Mouse (Mus musculus): ENCODE measurements around the gene Ldlrad3. TPM values are rescaled to one million over a fixed set of nuclear protein-coding genes. Genes with fewer than 3 reads are reported as not detected.

The Ldlrad3 gene
- polyA plus RNA-seq, 2 experiments, result 45.1 to 49.7 TPM

- Histone ChIP-seq H3K27ac (replicated peaks; ENCODE audit: low read depth, low read length) (no peak overlapping the region), H3K36me3 (ENCODE audit: control insufficient read depth, insufficient read depth, low read length) (no peaks in the 10 kb centered on the region), H3K4me3 (replicated peaks; ENCODE audit: low read length) (no peak overlapping the region), H3K9me3 (ENCODE audit: control insufficient read depth, low read length) (no peaks in the 10 kb centered on the region), H3K27me3 (ENCODE audit: control insufficient read depth, insufficient read depth, low read length) (no peaks in the 10 kb centered on the region), H3K9ac (ENCODE audit: low read depth, low read length, severe bottlenecking) (no peak overlapping the region), H3K4me1 (ENCODE audit: control insufficient read depth, insufficient read depth, low read length) (peaks cover 41% of the 10 kb centered on the region), H3K4me2 (replicated peaks; ENCODE audit: low read depth, low read length, severe bottlenecking) (no peak overlapping the region)
- 71% methylated on average over 4 of the region's 4 CpGs for WGBS
- ATAC-seq (ENCODE audit: low FRiP score, low read depth) (no peak), DNase-seq (ENCODE audit: low spot score) (no peak)
- TF ChIP-seq POLR2A (IDR thresholded peaks at IDR 0.05; ENCODE audit: borderline replicate concordance, extremely low read depth, insufficient read depth, insufficient read length), result no peak
Observed at GRCm38 (mm10) chr2:102125042-102125441, 61.1 kb downstream of the Ldlrad3 start.

- no peak for TF ChIP-seq POLR2A (IDR thresholded peaks at IDR 0.05; ENCODE audit: borderline replicate concordance, extremely low read depth, insufficient read depth, insufficient read length)
- Histone ChIP-seq H3K27me3 (ENCODE audit: control insufficient read depth, insufficient read depth, low read length) (no peaks in the 10 kb centered on the region), H3K9me3 (ENCODE audit: control insufficient read depth, low read length) (no peaks in the 10 kb centered on the region), H3K4me1 (ENCODE audit: control insufficient read depth, insufficient read depth, low read length) (peaks cover 30% of the 10 kb centered on the region), H3K4me2 (replicated peaks; ENCODE audit: low read depth, low read length, severe bottlenecking) (no peak overlapping the region), H3K36me3 (ENCODE audit: control insufficient read depth, insufficient read depth, low read length) (no peaks in the 10 kb centered on the region), H3K4me3 (replicated peaks; ENCODE audit: low read length) (no peak overlapping the region), H3K27ac (replicated peaks; ENCODE audit: low read depth, low read length) (no peak overlapping the region), H3K9ac (ENCODE audit: low read depth, low read length, severe bottlenecking) (no peak overlapping the region)
- DNase-seq (ENCODE audit: low spot score) (no peak), ATAC-seq (ENCODE audit: low FRiP score, low read depth) (no peak)
- 61% methylated on average over 1 of the region's 1 CpGs for WGBS
Observed at GRCm38 (mm10) chr2:102122146-102122515, 64.1 kb downstream of the Ldlrad3 start.

- no peak for TF ChIP-seq POLR2A (IDR thresholded peaks at IDR 0.05; ENCODE audit: borderline replicate concordance, extremely low read depth, insufficient read depth, insufficient read length)
- ATAC-seq (ENCODE audit: low FRiP score, low read depth), result no peak
- no peak overlapping the region for H3K4me2 ChIP-seq (replicated peaks; ENCODE audit: low read depth, low read length, severe bottlenecking)
Observed at GRCm38 (mm10) chr2:102121440-102122145, 64.6 kb downstream of the Ldlrad3 start.

DNA sequence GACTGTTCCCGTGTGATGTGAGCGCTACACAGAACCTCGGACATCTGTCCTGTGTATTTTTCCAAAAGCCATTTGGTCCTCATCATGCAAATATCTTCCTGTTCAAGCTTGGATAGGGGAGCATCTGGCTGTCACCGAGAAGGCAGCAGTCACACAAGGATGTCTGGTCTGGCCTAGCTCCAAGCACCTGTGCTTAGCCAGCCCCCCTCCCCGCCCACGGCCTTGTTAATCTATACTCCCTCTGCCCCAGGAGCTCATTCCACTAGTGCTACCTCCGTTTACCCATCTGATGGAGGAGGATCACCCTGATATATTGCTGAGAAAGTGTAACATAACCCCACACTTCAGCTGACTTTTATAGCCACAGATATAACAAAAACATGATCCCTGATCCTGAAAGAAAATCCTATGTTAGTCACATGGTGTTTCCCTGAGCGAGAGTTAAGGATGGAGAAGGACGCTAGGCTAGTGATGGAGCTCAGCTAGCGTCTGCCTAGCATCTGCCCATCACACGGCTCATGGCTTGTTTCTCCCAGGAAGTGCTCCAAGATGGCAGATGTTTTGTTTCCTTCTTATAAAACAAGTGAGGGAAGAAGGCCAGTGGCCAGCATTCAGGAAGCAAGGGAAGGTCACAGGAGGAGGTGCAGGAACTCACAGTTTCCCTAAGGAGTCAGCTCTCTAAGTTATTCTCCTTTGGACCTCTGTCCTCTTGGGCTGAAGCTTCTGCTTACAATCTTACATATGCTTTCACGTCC, 66.3 kb downstream of the Ldlrad3 start:
- no peak for TF ChIP-seq POLR2A (IDR thresholded peaks at IDR 0.05; ENCODE audit: borderline replicate concordance, extremely low read depth, insufficient read depth, insufficient read length)
- DNase-seq (ENCODE audit: low spot score), result peak; percentile 61
- no peaks in the 10 kb centered on the region for H3K9me3 ChIP-seq (ENCODE audit: control insufficient read depth, low read length)
- ATAC-seq (ENCODE audit: low FRiP score, low read depth), result peak; percentile 70
- WGBS, result 48% methylated on average over 12 of the region's 12 CpGs
- H3K4me3 ChIP-seq (replicated peaks; ENCODE audit: low read length), result no peak overlapping the region
- H3K27me3 ChIP-seq (ENCODE audit: control insufficient read depth, insufficient read depth, low read length), result no peaks in the 10 kb centered on the region
- no peak overlapping the region for H3K4me2 ChIP-seq (replicated peaks; ENCODE audit: low read depth, low read length, severe bottlenecking)
- H3K9ac ChIP-seq (ENCODE audit: low read depth, low read length, severe bottlenecking), result no peak overlapping the region
- no peaks in the 10 kb centered on the region for H3K36me3 ChIP-seq (ENCODE audit: control insufficient read depth, insufficient read depth, low read length)
- H3K4me1 ChIP-seq (ENCODE audit: control insufficient read depth, insufficient read depth, low read length), result peaks cover 32% of the 10 kb centered on the region
- H3K27ac ChIP-seq (replicated peaks; ENCODE audit: low read depth, low read length), result no peak overlapping the region

More at GRCm38 (mm10) chr2:102121440-102122145, 64.6 kb downstream of the Ldlrad3 start:
- DNase-seq (ENCODE audit: low spot score), result no peak
- no peak overlapping the region for H3K9ac ChIP-seq (ENCODE audit: low read depth, low read length, severe bottlenecking)
- no peaks in the 10 kb centered on the region for H3K36me3 ChIP-seq (ENCODE audit: control insufficient read depth, insufficient read depth, low read length)
- H3K27me3 ChIP-seq (ENCODE audit: control insufficient read depth, insufficient read depth, low read length), result no peaks in the 10 kb centered on the region
- no peaks in the 10 kb centered on the region for H3K9me3 ChIP-seq (ENCODE audit: control insufficient read depth, low read length)
- H3K4me3 ChIP-seq (replicated peaks; ENCODE audit: low read length), result no peak overlapping the region
- WGBS, result 85% methylated on average over 4 of the region's 4 CpGs
- H3K27ac ChIP-seq (replicated peaks; ENCODE audit: low read depth, low read length), result no peak overlapping the region
- H3K4me1 ChIP-seq (ENCODE audit: control insufficient read depth, insufficient read depth, low read length), result peaks cover 31% of the 10 kb centered on the region

DNA sequence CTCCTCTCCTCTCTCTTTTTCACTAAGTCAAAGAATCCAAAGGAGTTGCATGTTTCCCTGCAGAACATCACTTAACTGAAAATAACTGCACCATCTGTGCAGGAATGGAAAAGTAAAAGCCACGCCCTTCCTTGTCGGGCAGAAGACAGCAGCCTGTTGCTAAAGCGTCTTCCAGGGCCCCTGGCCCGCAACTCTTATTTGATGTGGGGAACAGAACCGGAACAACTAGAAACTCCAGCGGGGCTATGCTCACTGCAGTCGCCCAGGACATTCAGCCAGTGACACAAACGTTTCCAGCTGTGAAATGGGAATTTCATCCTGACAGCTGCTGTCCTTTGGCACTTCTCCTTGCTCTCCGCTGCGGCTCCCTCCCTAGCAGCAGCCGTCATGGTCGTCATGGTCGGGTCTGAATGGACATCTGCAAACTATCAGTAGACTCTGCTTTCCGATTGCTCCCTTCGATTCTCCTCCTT, 67.2 kb downstream of the Ldlrad3 start:
- ATAC-seq (ENCODE audit: low FRiP score, low read depth), result peak; percentile 60
- no peak for TF ChIP-seq POLR2A (IDR thresholded peaks at IDR 0.05; ENCODE audit: borderline replicate concordance, extremely low read depth, insufficient read depth, insufficient read length)
- peaks cover 32% of the 10 kb centered on the region for H3K4me1 ChIP-seq (ENCODE audit: control insufficient read depth, insufficient read depth, low read length)
- H3K9ac ChIP-seq (ENCODE audit: low read depth, low read length, severe bottlenecking), result no peak overlapping the region
- no peaks in the 10 kb centered on the region for H3K9me3 ChIP-seq (ENCODE audit: control insufficient read depth, low read length)
- WGBS, result 30% methylated on average over 15 of the region's 15 CpGs
- DNase-seq (ENCODE audit: low spot score), result peak; percentile 75
- H3K4me3 ChIP-seq (replicated peaks; ENCODE audit: low read length), result no peak overlapping the region
- H3K4me2 ChIP-seq (replicated peaks; ENCODE audit: low read depth, low read length, severe bottlenecking), result no peak overlapping the region
- no peaks in the 10 kb centered on the region for H3K36me3 ChIP-seq (ENCODE audit: control insufficient read depth, insufficient read depth, low read length)
- no peak overlapping the region for H3K27ac ChIP-seq (replicated peaks; ENCODE audit: low read depth, low read length)
- H3K27me3 ChIP-seq (ENCODE audit: control insufficient read depth, insufficient read depth, low read length), result no peaks in the 10 kb centered on the region
